Mouse (Mus musculus) thymus, postnatal 25 days (tissue): Measurements from ENCODE around the gene Morf4l1.
"Not testable (repeated sequence)": the region's sequence is repeated elsewhere in the genome, so short reads cannot be mapped to it uniquely, and the experiment has no call there.

ENCODE experiments used
- DNase-seq: peaks from one replicate; pipeline ENCODE4 v3.0.0; 2022

Morf4l1 gene

GRCm38 (mm10) chr9:90113651-90114566, 665 bp downstream of the Morf4l1 start:
- DNase-seq = peak; percentile 92

GRCm38 (mm10) chr9:90113151-90113550, 1.4 kb downstream of the Morf4l1 start:
- peak; percentile 5 for DNase-seq

DNA sequence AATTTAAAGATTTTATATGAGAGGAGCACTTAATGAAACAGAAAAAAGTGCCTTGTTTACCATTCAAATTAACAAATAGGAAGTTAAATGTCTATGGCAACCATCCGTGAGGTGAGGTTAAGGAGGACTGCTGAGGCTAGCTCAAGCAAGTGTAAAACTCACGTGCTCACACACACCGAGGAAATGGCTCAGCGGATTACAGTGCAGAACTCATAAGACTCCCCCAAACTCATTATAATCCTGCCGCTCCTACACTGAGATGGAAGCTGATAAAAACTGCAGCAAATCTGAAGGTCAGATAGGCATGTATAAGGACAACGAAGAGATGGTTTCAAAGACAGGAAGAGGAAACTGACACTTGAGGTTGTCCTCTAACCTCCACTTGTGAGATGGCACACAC, 5.2 kb downstream of the Morf4l1 start:
- no peak for DNase-seq

- DNase-seq = no peak
Observed at GRCm38 (mm10) chr9:90108272-90108671, 6.3 kb downstream of the Morf4l1 start.

DNA sequence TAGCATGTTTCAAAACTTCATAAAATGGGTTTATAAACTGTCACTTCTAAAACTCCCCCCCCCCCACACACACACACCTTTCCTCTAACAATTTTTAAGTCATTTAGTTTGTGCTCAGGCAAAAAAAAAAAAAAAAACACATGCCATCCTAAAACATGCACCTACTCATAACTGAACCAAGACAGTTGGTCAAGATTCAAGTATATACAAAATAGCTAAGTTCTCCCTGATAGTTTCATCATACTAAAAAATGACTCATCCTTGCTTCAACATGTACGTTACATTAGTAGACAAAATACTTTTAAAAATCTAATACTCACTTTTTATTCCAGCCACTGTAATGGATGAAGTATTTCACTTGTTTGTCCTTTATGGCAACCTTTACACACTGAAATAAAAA, 7.7 kb downstream of the Morf4l1 start:
- DNase-seq = no peak

DNA sequence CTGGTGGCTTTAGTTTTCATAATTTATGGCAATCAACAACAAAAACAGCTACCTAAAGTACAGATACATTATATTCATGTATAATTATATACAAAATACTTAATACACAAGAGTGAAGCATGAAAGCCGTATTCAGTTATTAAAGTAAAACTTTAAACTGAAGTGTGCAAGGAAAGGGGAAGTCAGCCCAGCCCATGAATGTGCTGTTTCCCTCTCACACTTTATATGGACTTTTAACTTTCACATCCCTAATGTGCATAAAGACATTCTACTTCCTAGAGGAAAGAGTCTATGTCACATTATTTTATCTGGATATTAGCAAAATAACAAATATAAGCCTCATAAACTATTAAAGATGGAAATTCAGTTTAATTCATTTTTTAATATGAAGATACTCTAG, 9.1 kb downstream of the Morf4l1 start:
- no peak for DNase-seq

- DNase-seq = no peak
Observed at GRCm38 (mm10) chr9:90100760-90101159, 13.8 kb downstream of the Morf4l1 start.

GRCm38 (mm10) chr9:90098934-90099333, 15.6 kb downstream of the Morf4l1 start:
- DNase-seq = no peak

- no peak for DNase-seq
Observed at GRCm38 (mm10) chr9:90089339-90090104, 25.1 kb downstream of the Morf4l1 start.

DNA sequence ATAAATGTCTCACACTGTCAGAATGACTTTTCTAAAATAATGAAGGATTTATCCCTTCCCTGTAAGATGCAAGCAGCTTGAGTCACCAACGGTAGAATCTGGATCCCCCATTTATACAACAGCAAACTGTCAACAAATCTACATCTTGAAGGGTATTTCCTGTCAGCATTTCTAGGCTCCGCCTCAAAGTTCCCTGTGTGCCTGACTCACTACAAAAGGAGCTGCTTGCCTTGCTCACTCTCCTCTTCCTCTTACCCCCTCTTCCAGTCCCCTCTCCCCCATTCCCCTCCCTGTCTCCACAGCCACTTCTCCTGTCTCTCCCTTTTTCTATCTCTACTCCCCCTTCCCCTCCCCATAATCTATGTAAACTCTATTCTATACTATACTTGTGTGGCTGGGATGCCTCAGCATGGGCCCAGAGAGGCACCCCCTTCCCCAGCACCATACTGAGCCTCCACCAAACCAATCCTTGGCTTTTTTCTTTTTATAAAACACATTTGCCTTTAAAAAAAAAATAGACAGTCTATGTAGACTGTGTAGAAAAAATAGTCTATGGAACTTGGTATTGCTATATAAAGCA, 26.6 kb downstream of the Morf4l1 start:
- no peak for DNase-seq

- DNase-seq = no peak
Observed at GRCm38 (mm10) chr9:90084766-90085468, 29.7 kb downstream of the Morf4l1 start.

DNA sequence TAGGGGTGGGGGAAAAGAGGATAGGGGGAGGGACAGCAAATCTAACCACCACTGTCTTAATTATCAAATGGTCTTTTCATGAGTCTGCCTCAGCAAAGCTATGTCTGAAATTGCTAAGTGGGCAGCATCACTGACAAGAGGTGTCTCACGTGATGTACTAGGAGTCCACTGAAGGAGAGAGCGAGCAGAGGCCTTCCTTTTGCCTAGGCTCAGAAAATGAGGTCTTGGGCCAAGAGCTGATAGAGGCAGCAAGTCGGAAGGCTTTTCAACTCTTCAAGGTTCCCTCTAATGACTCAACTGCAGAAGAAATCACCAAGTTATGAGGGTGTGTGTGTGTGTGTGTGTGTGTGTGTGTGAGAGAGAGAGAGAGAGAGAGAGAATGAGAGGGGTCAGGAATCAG, 30.4 kb downstream of the Morf4l1 start:
- DNase-seq = no peak

GRCm38 (mm10) chr9:90082992-90083391, 31.6 kb downstream of the Morf4l1 start:
- DNase-seq = no peak

GRCm38 (mm10) chr9:90081961-90082360, 32.6 kb downstream of the Morf4l1 start:
- not testable (repeated sequence) for DNase-seq

DNA sequence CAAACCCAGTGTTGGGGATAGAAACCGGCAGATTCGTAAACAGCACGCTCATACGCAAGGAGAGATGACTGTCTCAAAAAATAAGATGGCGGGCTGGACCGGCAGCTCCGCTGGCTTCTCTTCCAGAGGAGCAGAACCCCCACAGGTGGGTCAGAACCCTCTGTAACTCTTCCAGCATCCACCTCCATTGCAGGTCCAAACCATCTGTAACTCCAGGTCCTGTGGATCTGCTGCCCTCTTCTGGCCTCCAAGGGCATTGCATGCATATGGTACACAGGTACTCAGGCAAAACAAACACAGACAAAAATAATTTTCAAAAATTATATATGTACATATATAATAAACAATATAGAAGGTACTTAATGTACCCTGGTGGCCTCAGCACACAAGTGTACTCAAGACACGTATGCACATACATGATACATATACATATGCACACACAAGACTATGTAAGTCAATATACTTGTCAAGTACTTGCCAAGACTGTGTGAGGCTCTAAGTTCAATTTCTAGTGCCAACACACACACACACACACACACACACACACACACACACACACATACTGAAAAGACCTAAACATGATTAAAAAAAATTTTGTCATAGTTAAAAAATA, 37.6 kb downstream of the Morf4l1 start:
- peak; percentile 59 for DNase-seq

- DNase-seq = no peak
Observed at GRCm38 (mm10) chr9:90076131-90076530, 38.4 kb downstream of the Morf4l1 start.

GRCm38 (mm10) chr9:90075336-90075735, 39.2 kb downstream of the Morf4l1 start:
- DNase-seq = no peak

DNA sequence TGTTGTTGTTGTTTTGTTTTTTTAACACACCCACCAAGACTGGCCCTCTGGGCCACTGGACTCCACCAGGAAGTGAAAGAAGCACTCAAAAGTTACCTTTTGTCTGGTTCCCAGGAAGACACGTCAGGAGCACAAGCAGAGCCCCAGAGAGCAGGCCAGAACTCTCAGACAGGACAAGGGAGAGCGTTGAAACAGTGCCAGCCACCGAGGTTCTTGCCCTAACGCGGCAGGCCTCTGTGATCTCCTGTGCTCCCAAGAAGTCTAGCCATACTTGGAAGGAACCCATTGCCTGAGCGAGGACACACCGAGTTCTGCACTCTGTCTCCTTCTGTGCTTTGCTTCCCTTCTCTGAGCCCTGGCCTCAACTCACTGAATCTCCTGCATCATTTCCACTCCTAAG, 44.4 kb downstream of the Morf4l1 start:
- no peak for DNase-seq

DNA sequence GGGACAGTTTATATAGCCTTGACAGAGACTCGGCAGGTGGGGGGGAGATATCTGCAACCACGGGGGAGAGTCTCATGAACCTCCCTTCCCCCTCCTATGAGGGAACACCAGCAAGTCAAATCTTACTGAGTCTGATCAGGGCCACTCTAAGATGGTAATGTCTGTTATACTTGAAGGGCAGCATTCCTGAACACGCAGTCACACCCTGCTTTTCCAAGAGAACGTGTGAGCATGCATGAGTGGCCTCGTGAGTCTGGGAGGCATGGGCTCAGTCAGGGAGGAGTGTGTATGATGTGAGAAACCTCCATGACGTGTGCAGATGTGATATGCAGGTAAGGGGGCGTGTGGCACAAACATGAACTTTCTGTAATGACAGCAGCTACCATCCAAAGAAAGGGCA, 45.1 kb downstream of the Morf4l1 start:
- DNase-seq = no peak

- no peak for DNase-seq
Observed at GRCm38 (mm10) chr9:90068786-90069185, 45.8 kb downstream of the Morf4l1 start.

GRCm38 (mm10) chr9:90067341-90067740, 47.2 kb downstream of the Morf4l1 start:
- DNase-seq = no peak

- DNase-seq = not testable (repeated sequence)
Observed at GRCm38 (mm10) chr9:90060932-90061331, 53.6 kb downstream of the Morf4l1 start.

DNA sequence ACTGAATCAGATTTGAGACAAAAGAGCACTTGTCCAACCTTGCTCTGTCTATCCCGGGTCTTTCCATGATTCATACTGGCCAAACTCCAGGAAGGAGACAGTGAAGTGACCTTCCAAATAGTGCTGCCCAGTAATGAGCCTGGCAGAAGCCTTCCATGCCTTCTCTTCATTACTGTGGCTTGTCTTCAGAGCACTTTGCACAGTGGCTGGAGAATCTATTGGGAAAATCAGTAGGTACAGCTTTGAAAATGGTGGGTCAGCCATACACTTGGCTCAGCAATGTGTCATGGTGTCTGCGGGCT, 54.0 kb downstream of the Morf4l1 start:
- DNase-seq = no peak
